Mouse (Mus musculus): ENCODE data around the gene Enah. TPM values are rescaled to one million over a fixed set of nuclear protein-coding genes. Genes with fewer than 3 reads are reported as not detected.

Enah gene
- total RNA-seq, 2 experiments from 2014 or later: 0.84 to 3.5 TPM

GRCm38 (mm10) chr1:181853081-181853736, 166.6 kb downstream of the Enah start:
- ATAC-seq (replicated peaks; ENCODE audit: low FRiP score, poor library complexity, severe bottlenecking): no peak; the same call in 1 of the 2 replicates

GRCm38 (mm10) chr1:181852466-181852865, 167.3 kb downstream of the Enah start:
- ATAC-seq (replicated peaks; ENCODE audit: low FRiP score, poor library complexity, severe bottlenecking): no peak

- ATAC-seq (replicated peaks; ENCODE audit: low FRiP score, poor library complexity, severe bottlenecking): no peak
These were observed 168.1 kb downstream of the Enah start for GRCm38 (mm10) chr1:181851521-181852310.

- no peak for ATAC-seq (replicated peaks; ENCODE audit: low FRiP score, poor library complexity, severe bottlenecking)
These were observed 169.3 kb downstream of the Enah start for GRCm38 (mm10) chr1:181850441-181850840.

GRCm38 (mm10) chr1:181848210-181848609, 171.6 kb downstream of the Enah start:
- no peak for ATAC-seq (replicated peaks; ENCODE audit: low FRiP score, poor library complexity, severe bottlenecking)

- no peak for ATAC-seq (replicated peaks; ENCODE audit: low FRiP score, poor library complexity, severe bottlenecking)
These were observed 172.4 kb downstream of the Enah start for GRCm38 (mm10) chr1:181847396-181847795.

Other genes with a start within 250 kb of the Enah start
- 1,180 and 1,371 TPM in 2 replicates for gene Lbr, start 176.9 kb downstream of the Enah start, total RNA-seq (2015; ENCODE audit: low replicate concordance)
- 1,191 and 1,354 TPM in 2 replicates for gene Lbr, start 176.9 kb downstream of the Enah start, total RNA-seq (2017; ENCODE audit: low replicate concordance)
- gene Srp9, start 104.7 kb upstream of the Enah start, total RNA-seq (2015; ENCODE audit: low replicate concordance): 54.5 and 62.7 TPM in 2 replicates
- gene Srp9, start 104.7 kb upstream of the Enah start, total RNA-seq (2017; ENCODE audit: low replicate concordance): 24.2 and 58.1 TPM in 2 replicates
- gene Vmn1r1, start 144.5 kb upstream of the Enah start, total RNA-seq (2015; ENCODE audit: low replicate concordance): not detected in 2 replicates
- gene Vmn1r1, start 144.5 kb upstream of the Enah start, total RNA-seq (2017; ENCODE audit: low replicate concordance): not detected in 2 replicates